Mouse (Mus musculus) bone marrow macrophage, adult 2 months (primary cell): ENCODE data around the gene Klf17. TPM values are rescaled to one million over a fixed set of nuclear protein-coding genes. Genes with fewer than 3 reads are reported as not detected.
"Not testable (repeated sequence)": the region's sequence is repeated elsewhere in the genome, so short reads cannot be mapped to it uniquely, and the experiment has no call there.

Source experiments
- H3K27ac ChIP-seq: 2 replicates; pipeline ENCODE4 v1.5.1; 2012; ENCODE audit warnings: low read depth, low read length; ENCODE audit not compliant: insufficient read depth
- H3K4me1 ChIP-seq: 2 replicates; pipeline ENCODE4 v1.6.1; 2012; ENCODE audit warnings: low read length; ENCODE audit not compliant: control insufficient read depth, insufficient read depth
- H3K4me3 ChIP-seq: 2 replicates; pipeline ENCODE4 v1.5.1; 2012; ENCODE audit warnings: mild to moderate bottlenecking, low read length, moderate library complexity; ENCODE audit not compliant: insufficient read depth
- CTCF ChIP-seq: IDR thresholded peaks from 2 replicates; pipeline ENCODE4 v1.5.1; 2012; ENCODE audit warnings: low read depth, mild to moderate bottlenecking, low read length, moderate library complexity
- POLR2A ChIP-seq: IDR thresholded peaks from 2 replicates; pipeline ENCODE4 v1.6.1; 2012; ENCODE audit warnings: mild to moderate bottlenecking, low read depth, low read length, borderline replicate concordance
- polyA plus RNA-seq: library from polyadenylated mRNA; stranded (reverse); fragments of >200 nt; gene quantifications from 2 replicates; pipeline ENCODE4 v1.2.4, GENCODE M21; 2012; ENCODE audit not compliant: missing spikeins, insufficient read depth, insufficient read length

Gene Klf17
- polyA plus RNA-seq, 1 experiment, result not detected

GRCm38 (mm10) chr4:117770935-117771334, 5.5 kb upstream of the Klf17 start:
- TF ChIP-seq POLR2A (no peak), CTCF (no peak)
- Histone ChIP-seq H3K4me3 (no peak overlapping the region), H3K27ac (no peak overlapping the region), H3K4me1 (no peaks in the 10 kb centered on the region)

- no peak overlapping the region for H3K4me3 ChIP-seq
Measured at GRCm38 (mm10) chr4:117760151-117760550, 5.3 kb downstream of the Klf17 start.

GRCm38 (mm10) chr4:117752469-117752868, 13.0 kb downstream of the Klf17 start:
- H3K4me1 ChIP-seq, H3K27ac ChIP-seq: not testable (repeated sequence)

More at GRCm38 (mm10) chr4:117760151-117760550, 5.3 kb downstream of the Klf17 start:
- Histone ChIP-seq H3K27ac (no peak overlapping the region), H3K4me1 (no peaks in the 10 kb centered on the region)
- no peak for TF ChIP-seq POLR2A
- TF ChIP-seq CTCF, result no peak

GRCm38 (mm10) chr4:117737559-117737958, 27.9 kb downstream of the Klf17 start:
- H3K4me1 ChIP-seq, result no peaks in the 10 kb centered on the region
- H3K27ac ChIP-seq, result no peak overlapping the region
- TF ChIP-seq POLR2A (no peak), CTCF (no peak)
- H3K4me3 ChIP-seq, result no peak overlapping the region

More at GRCm38 (mm10) chr4:117752469-117752868, 13.0 kb downstream of the Klf17 start:
- not testable (repeated sequence) for H3K4me3 ChIP-seq

DNA sequence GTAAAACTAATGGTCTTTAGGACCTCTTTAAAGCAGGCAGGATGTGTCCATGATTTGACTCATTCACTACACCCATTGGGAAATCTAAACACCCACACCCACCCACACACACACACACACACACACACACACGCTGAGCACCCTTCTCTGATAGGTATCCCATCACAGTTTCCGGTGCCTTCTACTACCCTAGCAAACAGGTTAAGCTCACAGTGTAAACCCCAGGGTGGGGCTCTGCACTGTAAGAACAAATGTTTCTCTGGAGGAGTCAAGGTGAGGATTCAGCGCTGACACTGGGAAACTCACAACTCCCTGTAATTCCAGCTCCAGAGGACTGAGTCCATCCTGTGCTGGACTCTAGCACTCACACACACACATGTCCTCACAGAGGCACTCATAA, 33.5 kb downstream of the Klf17 start:
- no peaks in the 10 kb centered on the region for H3K4me1 ChIP-seq
- H3K27ac ChIP-seq, result no peak overlapping the region
- TF ChIP-seq CTCF (no peak), POLR2A (no peak)
- no peak overlapping the region for H3K4me3 ChIP-seq

DNA sequence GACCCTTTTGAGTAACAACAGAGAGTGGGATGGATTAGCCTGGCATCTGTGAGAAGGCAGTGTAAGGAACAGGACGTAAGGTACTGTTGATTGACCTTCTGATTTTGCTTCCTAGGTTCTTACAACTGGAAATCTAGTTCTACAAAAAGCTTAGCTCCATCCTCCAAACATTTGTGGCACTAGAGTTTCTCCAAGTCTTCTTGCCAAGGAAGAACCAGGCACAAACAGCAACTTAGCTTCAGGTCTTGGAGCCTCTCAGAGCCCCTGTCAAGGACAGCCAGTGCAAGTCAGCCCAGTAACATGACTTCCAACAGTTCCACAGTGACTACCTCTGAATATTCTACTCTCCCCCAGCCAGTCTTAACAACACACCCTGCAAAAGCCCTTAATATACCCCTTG, 41.3 kb downstream of the Klf17 start, which contains the start of gene Gm12845:
Gene Gm12845 (plus strand): TSS at position 301 of the 400 bp plus-strand sequence.
- TF ChIP-seq CTCF (no peak), POLR2A (no peak)
- no peak within 1 kb of the TSS for H3K4me3 ChIP-seq
- no peak within 1 kb of the TSS for H3K27ac ChIP-seq
- no peaks in the 10 kb centered on the region for H3K4me1 ChIP-seq

DNA sequence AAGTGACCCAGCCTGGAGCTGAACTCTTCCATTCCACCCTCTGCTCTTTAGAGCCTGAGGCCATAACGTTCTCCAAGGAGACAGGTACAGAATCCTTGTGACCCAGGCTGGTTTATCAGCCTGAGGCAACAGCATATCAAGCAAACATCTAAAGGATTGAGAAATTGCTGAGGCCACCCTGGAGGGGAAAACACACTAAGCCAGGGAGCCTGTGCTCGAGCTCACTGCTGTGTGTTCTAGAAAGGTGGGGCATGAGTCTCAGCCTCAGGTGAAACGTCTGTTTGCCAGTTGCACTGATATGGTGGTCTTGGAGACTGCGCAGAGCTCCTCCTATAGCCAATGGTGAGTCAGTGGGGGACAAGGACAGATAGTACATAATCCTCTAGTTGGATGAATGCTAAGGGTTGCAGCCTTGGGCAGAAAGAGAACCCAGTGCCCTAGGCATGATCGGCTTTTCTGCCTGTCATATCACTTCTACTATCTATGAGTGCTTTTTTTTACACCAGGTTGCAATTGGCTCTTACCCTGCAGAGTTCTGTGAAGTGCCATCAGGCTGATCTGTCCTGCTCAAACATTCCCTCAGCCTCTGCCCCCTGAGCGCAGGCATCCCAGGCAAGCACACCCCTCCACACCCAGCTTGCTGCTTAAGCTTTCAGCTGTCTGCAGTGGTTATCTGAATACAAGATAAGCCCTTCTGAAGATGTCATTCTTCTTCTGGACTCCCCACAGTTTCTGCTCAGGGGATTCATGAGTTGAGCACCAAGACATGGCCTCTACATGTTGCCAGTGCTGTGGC, 51.9 kb downstream of the Klf17 start:
- TF ChIP-seq CTCF (no peak), POLR2A (no peak)
- H3K4me3 ChIP-seq, result no peak overlapping the region
- H3K4me1 ChIP-seq, result no peaks in the 10 kb centered on the region
- no peak overlapping the region for H3K27ac ChIP-seq

DNA sequence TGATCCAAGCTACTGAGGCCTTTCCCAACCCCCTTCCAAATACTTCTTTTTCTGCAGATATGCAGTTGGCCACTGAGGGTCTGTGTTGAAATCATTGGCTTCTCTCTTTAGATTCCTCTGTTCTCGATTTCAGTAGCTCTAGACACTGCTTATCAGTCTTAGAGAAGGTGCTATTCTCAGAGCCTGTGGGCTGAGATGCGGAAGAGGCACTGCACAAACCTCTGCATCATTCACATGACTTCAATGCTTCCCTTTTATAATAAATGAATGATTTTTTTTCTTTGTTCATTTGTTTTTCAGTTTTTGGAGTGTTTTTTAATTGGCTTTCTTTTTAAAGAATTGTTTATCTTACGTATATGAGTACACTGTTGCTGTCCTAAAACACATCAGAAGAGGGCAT, 53.1 kb downstream of the Klf17 start:
- Histone ChIP-seq H3K4me1 (no peaks in the 10 kb centered on the region), H3K27ac (no peak overlapping the region), H3K4me3 (no peak overlapping the region)
- TF ChIP-seq POLR2A (no peak), CTCF (no peak)

DNA sequence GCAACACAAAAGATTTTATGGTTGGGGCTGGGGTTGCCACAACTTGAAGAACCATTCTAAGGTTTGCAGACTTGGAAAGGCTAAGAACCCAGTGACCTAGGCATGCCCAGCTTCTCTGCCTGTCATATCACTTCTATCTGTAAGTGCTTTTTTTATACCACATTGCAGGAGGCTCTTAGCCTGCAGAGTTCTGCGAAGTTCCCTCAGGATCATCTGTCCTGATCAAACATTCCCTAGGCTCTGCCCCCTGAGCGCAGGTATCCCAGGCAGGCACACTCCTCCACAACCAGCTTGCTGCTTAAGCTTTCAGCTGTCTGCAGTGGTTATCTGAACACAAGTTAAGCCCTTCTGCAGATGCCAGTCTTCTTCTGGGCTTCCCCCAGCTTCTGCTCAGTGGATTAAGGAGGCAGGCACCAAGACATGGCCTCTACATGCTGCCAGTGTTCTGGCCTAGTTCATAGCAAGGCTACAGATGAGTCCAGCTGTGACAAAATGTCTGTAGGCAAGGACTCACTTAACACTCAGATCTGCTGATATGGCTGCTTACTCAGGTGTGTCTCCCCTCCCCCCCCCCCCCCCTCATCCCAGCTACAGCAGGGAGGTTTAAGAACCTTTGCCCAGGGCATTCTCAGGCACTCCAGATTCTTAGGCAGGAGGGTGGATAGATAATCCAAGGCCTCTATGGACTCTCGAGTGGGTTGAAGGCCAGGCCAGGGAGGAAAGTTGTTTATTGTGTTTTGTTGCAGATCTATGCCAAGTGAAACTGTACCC, 56.5 kb downstream of the Klf17 start:
- no peak overlapping the region for H3K4me3 ChIP-seq
- no peak for TF ChIP-seq CTCF
- TF ChIP-seq POLR2A, result no peak
- no peaks in the 10 kb centered on the region for H3K4me1 ChIP-seq
- H3K27ac ChIP-seq, result no peak overlapping the region

Other genes starting within 250 kb of the Klf17 start
- gene Eri3, start 215.3 kb downstream of the Klf17 start, polyA plus RNA-seq, result 50.9 and 54.3 TPM in 2 replicates
- gene Dmap1, start 83.4 kb downstream of the Klf17 start, polyA plus RNA-seq, result 17.9 and 21.7 TPM in 2 replicates
- not detected in 2 replicates for gene Gm12845, start 41.2 kb downstream of the Klf17 start, polyA plus RNA-seq
- 0.33 and 2.2 TPM in 2 replicates for gene Slc6a9, start 68.9 kb upstream of the Klf17 start, polyA plus RNA-seq
- gene Ccdc24, start 106.9 kb upstream of the Klf17 start, polyA plus RNA-seq, result not detected in 2 replicates
- gene B4galt2, start 117.8 kb upstream of the Klf17 start, polyA plus RNA-seq, result 0.32 TPM in 1 of 2 replicates, not detected in the other
- 712 and 757 TPM in 2 replicates for gene Atp6v0b, start 121.7 kb upstream of the Klf17 start, polyA plus RNA-seq
- gene Dph2, start 126.4 kb upstream of the Klf17 start, polyA plus RNA-seq, result 4.0 and 5.1 TPM in 2 replicates
- gene Ipo13, start 149.4 kb upstream of the Klf17 start, polyA plus RNA-seq, result 77.8 and 95.3 TPM in 2 replicates
- not detected in 2 replicates for gene Artn, start 164.1 kb upstream of the Klf17 start, polyA plus RNA-seq